Mouse (Mus musculus) thymus, postnatal 14 days (tissue): ENCODE measurements around the gene Ptrh1.
A peak's percentile ranks its signal among the peaks of the same experiment; 100 is the strongest.

Source experiments
- DNase-seq: peaks from one replicate; pipeline ENCODE4 v3.0.0; 2021

Ptrh1 gene

GRCm38 (mm10) chr2:32775359-32776074 is at the start of gene Ptrh1, which contains the start of gene Ttc16:
TSS of gene Ptrh1 (plus strand) at chr2:32775786.
TSS of gene Ttc16 (minus strand) at chr2:32775633.
- DNase-seq = peak; percentile 97

GRCm38 (mm10) chr2:32727435-32727834 is 48.2 kb upstream of the Ptrh1 start:
- peak; percentile 81 for DNase-seq

GRCm38 (mm10) chr2:32728463-32728862 is 47.1 kb upstream of the Ptrh1 start:
- peak; percentile 32 for DNase-seq

- no peak for DNase-seq
These were observed 46.0 kb upstream of the Ptrh1 start for GRCm38 (mm10) chr2:32729547-32729946.

- DNase-seq = no peak
These were observed 44.7 kb upstream of the Ptrh1 start for GRCm38 (mm10) chr2:32730854-32731253.

- no peak for DNase-seq
These were observed 43.7 kb upstream of the Ptrh1 start for GRCm38 (mm10) chr2:32731911-32732310.

- DNase-seq = no peak
These were observed 42.9 kb upstream of the Ptrh1 start for GRCm38 (mm10) chr2:32732695-32733094.

- no peak for DNase-seq
These were observed 41.1 kb upstream of the Ptrh1 start for GRCm38 (mm10) chr2:32734480-32734879.

- DNase-seq = no peak
These were observed 40.7 kb upstream of the Ptrh1 start for GRCm38 (mm10) chr2:32734933-32735332.

- no peak for DNase-seq
These were observed 39.2 kb upstream of the Ptrh1 start for GRCm38 (mm10) chr2:32736306-32736829.

- no peak for DNase-seq
These were observed 38.6 kb upstream of the Ptrh1 start for GRCm38 (mm10) chr2:32737008-32737407.

GRCm38 (mm10) chr2:32739311-32739710 is 36.3 kb upstream of the Ptrh1 start:
- no peak for DNase-seq

- no peak for DNase-seq
These were observed 34.7 kb upstream of the Ptrh1 start, which contains the start of gene 6330409D20Rik for GRCm38 (mm10) chr2:32740916-32741272. TSS of gene 6330409D20Rik (minus strand) at chr2:32741016.

GRCm38 (mm10) chr2:32741273-32742172 is 34.1 kb upstream of the Ptrh1 start:
- DNase-seq = no peak

GRCm38 (mm10) chr2:32742173-32742531 is 33.4 kb upstream of the Ptrh1 start:
- no peak for DNase-seq

GRCm38 (mm10) chr2:32744272-32744982 is 31.2 kb upstream of the Ptrh1 start:
- no peak for DNase-seq

GRCm38 (mm10) chr2:32749082-32749481 is 26.5 kb upstream of the Ptrh1 start:
- DNase-seq = no peak

- DNase-seq = no peak
These were observed 25.4 kb upstream of the Ptrh1 start for GRCm38 (mm10) chr2:32750199-32750598.

- DNase-seq = no peak
These were observed 24.5 kb upstream of the Ptrh1 start for GRCm38 (mm10) chr2:32750887-32751664.

- DNase-seq = no peak
These were observed 23.9 kb upstream of the Ptrh1 start for GRCm38 (mm10) chr2:32751665-32752033.

- DNase-seq = no peak
These were observed 23.4 kb upstream of the Ptrh1 start for GRCm38 (mm10) chr2:32752181-32752580.

- DNase-seq = no peak
These were observed 18.9 kb upstream of the Ptrh1 start for GRCm38 (mm10) chr2:32756674-32757055.
